Mouse (Mus musculus) spleen, adult 2 months (tissue): ENCODE measurements at regions not wholly inside any gene's neighbourhood (a gene's known extent, or its start where the extent isn't known, plus 50 kb on each side); places are given as distances from the start of the nearest gene placed in this dataset.

Experiments used
- DNase-seq, 2 experiments: peaks; one replicate each; pipeline versions ENCODE4 v3.0.0 to v3.0.0-alpha.2; 2012 to 2021; ENCODE audit warnings: low spot score in 2 of 2, low read depth in 1 of 2
- H3K27ac ChIP-seq: fragments of 200-500 bp; 2 replicates; pipeline ENCODE4 v1.5.1; 2012; ENCODE audit warnings: low read length, inconsistent platforms; ENCODE audit not compliant: insufficient read depth
- H3K27me3 ChIP-seq: fragments of 200-500 bp; 2 replicates; pipeline ENCODE4 v1.6.1; 2012; ENCODE audit warnings: mild to moderate bottlenecking, moderate library complexity, low read length, inconsistent platforms; ENCODE audit not compliant: control insufficient read depth, insufficient read depth
- H3K36me3 ChIP-seq: fragments of 200-500 bp; 2 replicates; pipeline ENCODE4 v1.6.1; 2012; ENCODE audit warnings: mild to moderate bottlenecking, low read length, inconsistent platforms; ENCODE audit not compliant: control insufficient read depth, insufficient read depth
- H3K4me1 ChIP-seq: fragments of 200-500 bp; 2 replicates; pipeline ENCODE4 v1.6.1; 2011; ENCODE audit warnings: inconsistent platforms; ENCODE audit not compliant: control insufficient read depth, insufficient read depth, insufficient read length
- H3K4me3 ChIP-seq: fragments of 200-500 bp; 2 replicates; pipeline ENCODE4 v1.5.1; 2011; ENCODE audit warnings: mild to moderate bottlenecking, inconsistent platforms; ENCODE audit not compliant: insufficient read depth, insufficient read length; ENCODE audit errors: extremely low read depth
- CTCF ChIP-seq: fragments of 200-500 bp; IDR thresholded peaks from 2 replicates; pipeline ENCODE4 v1.5.1; 2011; ENCODE audit warnings: mild to moderate bottlenecking, inconsistent platforms; ENCODE audit not compliant: insufficient read depth, insufficient read length, insufficient replicate concordance; ENCODE audit errors: extremely low read depth
- POLR2A ChIP-seq: fragments of 200-500 bp; IDR thresholded peaks from 2 replicates; pipeline ENCODE4 v1.6.1; 2011; ENCODE audit warnings: low read depth, low read length, inconsistent platforms
- WGBS: fragments of 180-500 bp; shearing (Covaris S2); methylation state at CpG from one replicate; pipeline ENCODE4 v1.1.7; 2018; 5-methylcytosine and 5-hydroxymethylcytosine counted together

- 81% methylated on average over 2 of the region's 2 CpGs for WGBS
- H3K27me3 ChIP-seq = no peaks in the 10 kb centered on the region
- H3K4me1 ChIP-seq = no peaks in the 10 kb centered on the region
- no peak overlapping the region for H3K27ac ChIP-seq
- no peak for TF ChIP-seq POLR2A
- no peak for TF ChIP-seq CTCF
- no peak overlapping the region for H3K4me3 ChIP-seq
- DNase-seq = no peak
- H3K36me3 ChIP-seq = no peaks in the 10 kb centered on the region
These were observed 260.0 kb upstream of the Zfp637 start for GRCm38 (mm10) chr6:117580951-117581350.

- 86% methylated on average over 11 of the region's 11 CpGs for WGBS
- TF ChIP-seq CTCF (no peak), POLR2A (no peak)
- DNase-seq = no peak
- Histone ChIP-seq H3K4me1 (no peaks in the 10 kb centered on the region), H3K27ac (no peak overlapping the region), H3K27me3 (no peaks in the 10 kb centered on the region), H3K36me3 (no peaks in the 10 kb centered on the region), H3K4me3 (no peak overlapping the region)
These were observed 257.9 kb upstream of the Zfp637 start for GRCm38 (mm10) chr6:117583121-117583520.

- WGBS = 84% methylated on average over 5 of the region's 5 CpGs
These were observed 256.4 kb upstream of the Zfp637 start for GRCm38 (mm10) chr6:117584563-117584962.

GRCm38 (mm10) chr6:117596166-117596840 is 244.7 kb upstream of the Zfp637 start:
- WGBS = 79% methylated on average over 8 of the region's 8 CpGs
- H3K36me3 ChIP-seq = no peaks in the 10 kb centered on the region
- no peak overlapping the region for H3K27ac ChIP-seq
- no peaks in the 10 kb centered on the region for H3K27me3 ChIP-seq
- no peak overlapping the region for H3K4me3 ChIP-seq
- no peak for DNase-seq
- TF ChIP-seq CTCF (no peak), POLR2A (no peak)
- H3K4me1 ChIP-seq = no peaks in the 10 kb centered on the region

More at GRCm38 (mm10) chr6:117584563-117584962, 256.4 kb upstream of the Zfp637 start:
- Histone ChIP-seq H3K27ac (no peak overlapping the region), H3K4me3 (no peak overlapping the region), H3K27me3 (no peaks in the 10 kb centered on the region), H3K4me1 (no peaks in the 10 kb centered on the region), H3K36me3 (no peaks in the 10 kb centered on the region)
- DNase-seq = no peak
- no peak for TF ChIP-seq POLR2A
- TF ChIP-seq CTCF = no peak

- Histone ChIP-seq H3K4me3 (no peak overlapping the region), H3K4me1 (no peaks in the 10 kb centered on the region), H3K27ac (no peak overlapping the region), H3K36me3 (no peaks in the 10 kb centered on the region), H3K27me3 (no peaks in the 10 kb centered on the region)
- TF ChIP-seq CTCF (no peak), POLR2A (no peak)
- 78% methylated on average over 2 of the region's 2 CpGs for WGBS
- no peak for DNase-seq
These were observed 236.1 kb upstream of the Zfp637 start for GRCm38 (mm10) chr6:117604834-117605233.

- TF ChIP-seq CTCF = no peak
- TF ChIP-seq POLR2A = no peak
- Histone ChIP-seq H3K4me3 (no peak overlapping the region), H3K27ac (no peak overlapping the region), H3K27me3 (no peaks in the 10 kb centered on the region), H3K4me1 (no peaks in the 10 kb centered on the region), H3K36me3 (no peaks in the 10 kb centered on the region)
- whole genome bisulfite sequencing = 44% methylated on average over 4 of the region's 4 CpGs
- DNase-seq = no peak
These were observed 235.3 kb upstream of the Zfp637 start for GRCm38 (mm10) chr6:117605685-117606084.

GRCm38 (mm10) chr6:117606211-117606610 is 234.8 kb upstream of the Zfp637 start:
- H3K4me1 ChIP-seq = no peaks in the 10 kb centered on the region
- TF ChIP-seq CTCF (no peak), POLR2A (no peak)
- H3K27me3 ChIP-seq = no peaks in the 10 kb centered on the region
- no peak for DNase-seq
- no peaks in the 10 kb centered on the region for H3K36me3 ChIP-seq
- H3K4me3 ChIP-seq = no peak overlapping the region
- WGBS = 83% methylated on average over 6 of the region's 6 CpGs
- H3K27ac ChIP-seq = no peak overlapping the region
